Mouse (Mus musculus): ENCODE data around the gene AI413582. TPM values are rescaled to one million over a fixed set of nuclear protein-coding genes. Genes with fewer than 3 reads are reported as not detected.

The AI413582 gene
- polyA plus RNA-seq, 1 experiment from 2014 or later, result 17.4 TPM

GRCm38 (mm10) chr17:27554062-27554960, 11.2 kb downstream of the AI413582 start:
- WGBS, result 44% methylated on average over 20 of the region's 20 CpGs
- peak overlapping the region; percentile 84 for H3K4me2 ChIP-seq (replicated peaks; ENCODE audit: low read depth, low read length)
- no peaks in the 10 kb centered on the region for H3K36me3 ChIP-seq (ENCODE audit: control insufficient read depth, insufficient read depth, low read length)
- H3K4me3 ChIP-seq (ENCODE audit: low read length), result peak overlapping the region; percentile 80
- no peaks in the 10 kb centered on the region for H3K9me3 ChIP-seq (ENCODE audit: control insufficient read depth, low read length)
- no peaks in the 10 kb centered on the region for H3K27me3 ChIP-seq (ENCODE audit: control insufficient read depth, insufficient read depth, low read length)
- H3K27ac ChIP-seq (ENCODE audit: low read depth, low read length), result peak overlapping the region; percentile 97
- ATAC-seq (ENCODE audit: low FRiP score, low TSS enrichment), result no peak
- H3K4me1 ChIP-seq (ENCODE audit: control insufficient read depth, insufficient read depth, low read length), result peaks cover 30% of the 10 kb centered on the region
- H3K9ac ChIP-seq (ENCODE audit: low read depth, low read length), result peak overlapping the region; percentile 92

- ATAC-seq (ENCODE audit: low FRiP score, low TSS enrichment), result no peak
- Histone ChIP-seq H3K9me3 (ENCODE audit: control insufficient read depth, low read length) (no peaks in the 10 kb centered on the region), H3K9ac (ENCODE audit: low read depth, low read length) (no peak overlapping the region), H3K4me1 (ENCODE audit: control insufficient read depth, insufficient read depth, low read length) (peaks cover 21% of the 10 kb centered on the region), H3K36me3 (ENCODE audit: control insufficient read depth, insufficient read depth, low read length) (no peaks in the 10 kb centered on the region), H3K4me2 (replicated peaks; ENCODE audit: low read depth, low read length) (no peak overlapping the region), H3K27ac (ENCODE audit: low read depth, low read length) (no peak overlapping the region), H3K27me3 (ENCODE audit: control insufficient read depth, insufficient read depth, low read length) (no peaks in the 10 kb centered on the region), H3K4me3 (ENCODE audit: low read length) (no peak overlapping the region)
- WGBS, result 81% methylated on average over 23 of the region's 23 CpGs
Observed at GRCm38 (mm10) chr17:27552215-27553201, 13.0 kb downstream of the AI413582 start.

DNA sequence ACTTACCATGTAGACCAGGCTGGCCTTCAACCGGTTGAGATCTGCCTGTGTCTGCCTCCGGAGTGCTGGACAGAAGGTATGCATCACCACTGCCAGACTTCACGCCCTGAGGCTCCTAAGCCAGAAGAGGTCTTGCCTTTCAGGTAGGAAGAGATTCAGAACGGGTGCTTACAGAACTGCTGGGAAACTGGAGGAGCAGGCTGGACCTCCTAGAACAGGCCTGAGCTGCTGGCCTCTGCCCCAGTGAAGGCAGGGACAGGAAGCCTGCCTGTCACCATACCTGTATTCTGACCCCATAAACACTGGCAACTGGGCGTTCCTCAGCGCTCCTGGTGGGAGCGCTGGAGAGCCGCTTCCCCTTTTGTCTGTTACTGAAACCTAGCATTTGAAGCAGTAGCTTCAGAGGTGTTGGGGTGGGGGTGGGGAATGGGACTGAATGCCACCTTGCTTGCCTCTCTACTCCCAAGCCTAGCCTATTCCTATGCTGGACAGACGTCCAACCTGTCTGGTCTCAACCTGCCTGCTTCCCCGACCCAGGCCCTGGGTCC, 14.1 kb downstream of the AI413582 start:
- Histone ChIP-seq H3K9ac (ENCODE audit: low read depth, low read length) (no peak overlapping the region), H3K27ac (ENCODE audit: low read depth, low read length) (no peak overlapping the region), H3K4me1 (ENCODE audit: control insufficient read depth, insufficient read depth, low read length) (peaks cover 21% of the 10 kb centered on the region), H3K4me3 (ENCODE audit: low read length) (no peak overlapping the region), H3K9me3 (ENCODE audit: control insufficient read depth, low read length) (no peaks in the 10 kb centered on the region), H3K27me3 (ENCODE audit: control insufficient read depth, insufficient read depth, low read length) (no peaks in the 10 kb centered on the region), H3K4me2 (replicated peaks; ENCODE audit: low read depth, low read length) (no peak overlapping the region), H3K36me3 (ENCODE audit: control insufficient read depth, insufficient read depth, low read length) (no peaks in the 10 kb centered on the region)
- no peak for ATAC-seq (ENCODE audit: low FRiP score, low TSS enrichment)
- 62% methylated on average over 10 of the region's 10 CpGs for WGBS

DNA sequence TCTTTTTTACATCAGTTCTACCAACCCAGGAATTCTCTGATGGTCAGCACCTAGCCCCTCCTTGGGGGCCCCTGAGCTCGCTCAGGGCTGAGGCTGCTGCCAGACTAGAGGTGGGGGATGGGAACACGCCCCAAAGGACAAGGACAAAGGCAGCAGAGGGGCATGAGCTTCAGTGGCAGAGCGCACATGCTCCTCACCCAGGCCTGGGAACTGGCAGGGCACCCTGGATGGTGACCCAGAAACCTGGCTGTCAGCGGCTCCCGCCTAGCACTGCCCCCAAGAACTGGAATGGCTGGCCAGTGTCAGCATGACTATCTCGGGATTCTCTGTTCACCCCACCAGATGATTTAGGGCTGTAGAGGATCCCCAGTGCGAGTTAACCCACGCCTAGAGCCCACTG, 16.3 kb downstream of the AI413582 start:
- Histone ChIP-seq H3K27me3 (ENCODE audit: control insufficient read depth, insufficient read depth, low read length) (no peaks in the 10 kb centered on the region), H3K9ac (ENCODE audit: low read depth, low read length) (peak overlapping the region; percentile 0; the same call in 1 of the 2 replicates), H3K27ac (ENCODE audit: low read depth, low read length) (no peak overlapping the region), H3K36me3 (ENCODE audit: control insufficient read depth, insufficient read depth, low read length) (no peaks in the 10 kb centered on the region), H3K4me2 (replicated peaks; ENCODE audit: low read depth, low read length) (no peak overlapping the region), H3K4me1 (ENCODE audit: control insufficient read depth, insufficient read depth, low read length) (peaks cover 12% of the 10 kb centered on the region), H3K9me3 (ENCODE audit: control insufficient read depth, low read length) (no peaks in the 10 kb centered on the region), H3K4me3 (ENCODE audit: low read length) (no peak overlapping the region)
- WGBS, result 59% methylated on average over 8 of the region's 8 CpGs
- 0 out of 2 replicates have a peak, but pooled peaks have one; percentile 20 for ATAC-seq (ENCODE audit: low FRiP score, low TSS enrichment)

DNA sequence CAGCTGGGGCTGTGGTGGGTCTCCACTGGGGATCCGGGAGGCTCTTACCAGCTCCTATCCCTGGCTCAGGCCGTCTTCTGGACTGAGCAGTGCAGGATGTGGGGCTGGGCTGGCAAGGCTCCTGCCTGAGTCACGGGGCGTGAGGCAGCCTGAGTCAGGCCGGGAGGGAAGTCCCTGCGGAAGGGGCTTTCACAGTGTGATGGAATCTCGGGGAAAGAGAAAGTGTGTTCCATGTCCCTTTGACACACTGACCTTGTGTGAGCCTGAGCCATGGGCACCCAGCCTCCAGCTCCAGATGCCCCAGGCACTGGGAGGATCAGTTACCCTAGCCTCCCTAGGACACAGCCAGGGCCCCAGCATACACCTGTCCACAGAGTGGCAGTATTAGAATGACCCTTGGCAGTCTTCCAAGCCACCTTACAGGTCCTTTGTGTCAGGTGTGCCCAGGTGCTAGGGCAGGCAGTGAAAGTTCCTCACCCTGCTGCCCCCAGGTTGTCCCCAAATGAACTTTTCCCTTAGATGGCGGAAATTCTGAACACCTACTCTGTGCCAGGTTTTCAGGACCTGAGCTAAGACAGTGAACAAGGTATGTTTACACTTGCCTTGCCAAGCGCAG, 18.2 kb downstream of the AI413582 start:
- H3K36me3 ChIP-seq (ENCODE audit: control insufficient read depth, insufficient read depth, low read length), result no peaks in the 10 kb centered on the region
- no peaks in the 10 kb centered on the region for H3K9me3 ChIP-seq (ENCODE audit: control insufficient read depth, low read length)
- no peak overlapping the region for H3K4me3 ChIP-seq (ENCODE audit: low read length)
- H3K27ac ChIP-seq (ENCODE audit: low read depth, low read length), result no peak overlapping the region; the same call in 1 of the 2 replicates
- H3K9ac ChIP-seq (ENCODE audit: low read depth, low read length), result no peak overlapping the region
- ATAC-seq (ENCODE audit: low FRiP score, low TSS enrichment), result no peak
- H3K4me2 ChIP-seq (replicated peaks; ENCODE audit: low read depth, low read length), result no peak overlapping the region
- 66% methylated on average over 9 of the region's 9 CpGs for WGBS
- no peaks in the 10 kb centered on the region for H3K27me3 ChIP-seq (ENCODE audit: control insufficient read depth, insufficient read depth, low read length)
- H3K4me1 ChIP-seq (ENCODE audit: control insufficient read depth, insufficient read depth, low read length), result peaks cover 9% of the 10 kb centered on the region; the same call in 1 of the 2 replicates

- no peaks in the 10 kb centered on the region for H3K9me3 ChIP-seq (ENCODE audit: control insufficient read depth, low read length)
- H3K9ac ChIP-seq (ENCODE audit: low read depth, low read length), result no peak overlapping the region
- H3K4me2 ChIP-seq (replicated peaks; ENCODE audit: low read depth, low read length), result no peak overlapping the region
- 68% methylated on average over 7 of the region's 7 CpGs for WGBS
- no peaks in the 10 kb centered on the region for H3K36me3 ChIP-seq (ENCODE audit: control insufficient read depth, insufficient read depth, low read length)
- no peaks in the 10 kb centered on the region for H3K27me3 ChIP-seq (ENCODE audit: control insufficient read depth, insufficient read depth, low read length)
- ATAC-seq (ENCODE audit: low FRiP score, low TSS enrichment), result no peak
- no peak overlapping the region for H3K27ac ChIP-seq (ENCODE audit: low read depth, low read length)
- H3K4me1 ChIP-seq (ENCODE audit: control insufficient read depth, insufficient read depth, low read length), result peaks cover 9% of the 10 kb centered on the region; the same call in 1 of the 2 replicates
- no peak overlapping the region for H3K4me3 ChIP-seq (ENCODE audit: low read length)
Observed at GRCm38 (mm10) chr17:27546574-27547085, 18.9 kb downstream of the AI413582 start.

GRCm38 (mm10) chr17:27545991-27546390, 19.6 kb downstream of the AI413582 start:
- Histone ChIP-seq H3K4me2 (replicated peaks; ENCODE audit: low read depth, low read length) (no peak overlapping the region), H3K27me3 (ENCODE audit: control insufficient read depth, insufficient read depth, low read length) (no peaks in the 10 kb centered on the region), H3K9ac (ENCODE audit: low read depth, low read length) (no peak overlapping the region), H3K9me3 (ENCODE audit: control insufficient read depth, low read length) (no peaks in the 10 kb centered on the region), H3K36me3 (ENCODE audit: control insufficient read depth, insufficient read depth, low read length) (no peaks in the 10 kb centered on the region), H3K4me1 (ENCODE audit: control insufficient read depth, insufficient read depth, low read length) (peaks cover 9% of the 10 kb centered on the region; the same call in 1 of the 2 replicates), H3K4me3 (ENCODE audit: low read length) (no peak overlapping the region), H3K27ac (ENCODE audit: low read depth, low read length) (no peak overlapping the region)
- no peak for ATAC-seq (ENCODE audit: low FRiP score, low TSS enrichment)
- 44% methylated on average over 12 of the region's 12 CpGs for WGBS

- ATAC-seq (ENCODE audit: low FRiP score, low TSS enrichment), result no peak
Observed at GRCm38 (mm10) chr17:27544551-27544950, 21.0 kb downstream of the AI413582 start.

More at GRCm38 (mm10) chr17:27544551-27544950, 21.0 kb downstream of the AI413582 start:
- no peaks in the 10 kb centered on the region for H3K27me3 ChIP-seq (ENCODE audit: control insufficient read depth, insufficient read depth, low read length)
- no peak overlapping the region for H3K27ac ChIP-seq (ENCODE audit: low read depth, low read length)
- no peak overlapping the region for H3K9ac ChIP-seq (ENCODE audit: low read depth, low read length)
- WGBS, result 85% methylated on average over 11 of the region's 11 CpGs
- peaks cover 6% of the 10 kb centered on the region; the same call in 1 of the 2 replicates for H3K4me1 ChIP-seq (ENCODE audit: control insufficient read depth, insufficient read depth, low read length)
- H3K9me3 ChIP-seq (ENCODE audit: control insufficient read depth, low read length), result no peaks in the 10 kb centered on the region
- H3K36me3 ChIP-seq (ENCODE audit: control insufficient read depth, insufficient read depth, low read length), result no peaks in the 10 kb centered on the region
- no peak overlapping the region for H3K4me2 ChIP-seq (replicated peaks; ENCODE audit: low read depth, low read length)
- no peak overlapping the region for H3K4me3 ChIP-seq (ENCODE audit: low read length)

Data from kidney, embryonic 14.5 days (tissue).